Mouse (Mus musculus): ENCODE measurements around the gene Pafah2.

DNA sequence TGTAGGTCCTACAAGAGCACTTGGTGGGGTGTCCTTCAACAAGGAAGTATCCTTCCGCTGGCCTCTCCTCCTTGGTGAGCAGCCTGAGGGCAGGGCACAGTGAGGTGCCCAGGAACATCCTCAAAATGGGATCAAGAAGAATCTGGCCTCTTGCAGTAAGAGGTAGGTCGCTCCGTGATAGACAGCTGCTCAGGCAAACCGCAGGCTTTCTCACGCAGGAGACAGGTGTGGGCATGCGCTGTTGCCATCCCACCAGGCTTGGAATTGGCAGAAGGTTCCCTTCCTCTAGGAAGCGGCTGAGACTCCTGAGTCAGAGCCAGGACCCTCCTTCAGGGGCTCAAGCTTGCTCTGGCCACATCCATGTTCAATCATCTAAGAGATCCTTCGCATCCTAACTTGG lies 22.8 kb upstream of the Pafah2 start:
- TF ChIP-seq CTCF (IDR thresholded peaks at IDR 0.05; ENCODE audit: extremely low read depth, insufficient read depth, insufficient read length, insufficient replicate concordance) (no peak), POLR2A (IDR thresholded peaks at IDR 0.05; ENCODE audit: low read depth, low read length) (no peak)

All from spleen, adult 2 months (tissue).